Mouse (Mus musculus): ENCODE results near the gene Scamp1. TPM values are rescaled to one million over a fixed set of nuclear protein-coding genes. Genes with fewer than 3 reads are reported as not detected.

Gene Scamp1
- polyA plus RNA-seq, 1 experiment from 2014 or later: 168 TPM

- no peak overlapping the region for H3K4me2 ChIP-seq
- no peaks in the 10 kb centered on the region for H3K9me3 ChIP-seq
- H3K4me1 ChIP-seq (replicated peaks): no peaks in the 10 kb centered on the region; the same call in 1 of the 2 replicates
- 95% methylated on average over 10 of the region's 10 CpGs for WGBS
- H3K27me3 ChIP-seq: no peaks in the 10 kb centered on the region
- H3K9ac ChIP-seq: no peak overlapping the region
- H3K4me3 ChIP-seq: no peak overlapping the region
- ATAC-seq (ENCODE audit: low FRiP score, low read depth): no peak
- H3K36me3 ChIP-seq: no peaks in the 10 kb centered on the region
- H3K27ac ChIP-seq (replicated peaks): no peak overlapping the region
Observed at GRCm38 (mm10) chr13:94152836-94153235, 132.8 kb downstream of the Scamp1 start.

Other genes with a start within 250 kb of the Scamp1 start
- 20.0 and 21.0 TPM in 2 replicates for gene Lhfpl2, start 228.1 kb downstream of the Scamp1 start, polyA plus RNA-seq (2015; fragmentation: Nextera tagmentation; extraction: Ambion mirVana)
- gene Ap3b1, start 73.1 kb upstream of the Scamp1 start, polyA plus RNA-seq (2015; fragmentation: Nextera tagmentation; extraction: Ambion mirVana): 27.5 and 29.5 TPM in 2 replicates

Measured in hindbrain, embryonic 15.5 days (tissue).